Mouse (Mus musculus): ENCODE results near the gene Ptgdr. TPM values are rescaled to one million over a fixed set of nuclear protein-coding genes. Genes with fewer than 3 reads are reported as not detected.

The Ptgdr gene
- total RNA-seq, 2 experiments from 2014 or later = not detected

DNA sequence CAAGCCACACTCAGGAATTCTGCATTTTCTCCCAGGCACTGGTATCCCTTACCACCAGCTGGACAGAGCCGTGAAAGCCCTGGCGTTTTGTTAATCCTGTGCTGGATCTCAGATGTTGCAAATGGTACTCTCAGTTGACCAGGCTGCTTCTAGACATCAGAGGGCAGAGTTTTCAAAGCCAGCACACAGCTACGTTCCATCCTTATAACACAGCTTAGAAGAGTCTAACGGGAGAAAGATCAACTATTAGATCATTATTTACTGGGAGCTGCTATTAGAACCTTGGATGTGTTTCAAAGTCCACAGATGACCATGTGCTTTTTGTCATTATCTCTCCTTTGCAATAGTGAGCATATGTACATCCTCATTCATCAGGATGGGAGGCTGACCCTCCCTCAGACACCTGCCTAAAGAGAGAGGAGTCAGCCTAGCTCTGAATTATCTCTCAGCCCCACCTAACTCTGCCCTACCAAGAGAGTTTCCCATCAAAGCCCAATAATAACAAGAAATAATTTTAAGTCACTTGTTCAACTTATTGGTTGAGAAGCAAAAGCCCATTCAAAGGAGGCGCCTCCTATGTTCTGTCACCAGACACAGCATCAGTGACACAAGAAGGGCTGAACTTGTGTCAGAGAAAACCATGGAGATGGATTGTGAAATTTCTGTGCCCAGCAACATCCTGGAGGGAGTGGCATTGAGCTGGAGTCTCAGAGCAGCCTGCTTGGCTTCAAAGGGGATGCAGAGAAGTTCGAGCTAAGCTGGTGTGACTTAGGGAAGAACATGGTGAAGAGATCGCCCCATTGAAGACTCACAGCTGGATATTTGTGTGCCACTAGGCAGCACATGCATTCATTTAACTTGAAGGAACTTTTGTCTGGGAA is 37.8 kb downstream of the Ptgdr start:
- peak; percentile 80 for ATAC-seq (replicated peaks; ENCODE audit: poor library complexity)

DNA sequence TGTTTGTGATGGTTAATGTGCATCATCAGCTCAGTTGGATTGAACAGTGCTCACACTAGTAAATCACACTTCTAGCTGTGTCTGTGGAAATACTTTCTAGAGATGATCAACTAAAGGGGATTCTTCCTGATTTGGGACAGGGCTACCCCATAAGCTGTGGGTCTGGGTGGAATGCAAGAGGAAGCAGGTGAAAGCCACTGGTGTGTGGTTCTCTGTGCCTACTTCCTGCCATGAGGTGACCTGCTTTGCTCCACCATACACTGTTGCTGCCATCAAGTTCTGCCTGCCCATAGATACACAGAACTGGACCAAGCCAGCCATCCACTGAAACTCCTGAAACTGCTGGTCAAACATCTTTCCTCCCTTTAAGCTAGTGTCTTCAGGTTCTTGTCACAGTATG is 46.0 kb downstream of the Ptgdr start:
- peak; percentile 55; the same call in 1 of the 2 replicates for ATAC-seq (replicated peaks; ENCODE audit: poor library complexity)

Other genes starting within 250 kb of the Ptgdr start
- gene Gm5624, start 231.4 kb downstream of the Ptgdr start, total RNA-seq (2015) = not detected in 2 replicates
- not detected in 2 replicates for gene Gm5624, start 231.4 kb downstream of the Ptgdr start, total RNA-seq (2017)
- gene Gm8257, start 152.9 kb downstream of the Ptgdr start, total RNA-seq (2015) = not detected in 2 replicates
- not detected in 2 replicates for gene Gm8257, start 152.9 kb downstream of the Ptgdr start, total RNA-seq (2017)
- gene Gm8267, start 109.0 kb downstream of the Ptgdr start, total RNA-seq (2015) = not detected in 2 replicates
- gene Gm8267, start 109.0 kb downstream of the Ptgdr start, total RNA-seq (2017) = not detected in 2 replicates
- 4.6 and 6.1 TPM in 2 replicates for gene Ptger2, start 128.8 kb upstream of the Ptgdr start, total RNA-seq (2015)
- gene Ptger2, start 128.8 kb upstream of the Ptgdr start, total RNA-seq (2017) = 2.1 and 3.5 TPM in 2 replicates